Mouse (Mus musculus): ENCODE measurements at regions not wholly inside any gene's neighbourhood (a gene's known extent, or its start where the extent isn't known, plus 50 kb on each side); places are given as distances from the start of the nearest gene placed in this dataset.

GRCm38 (mm10) chr10:67715046-67715445, 166.3 kb upstream of the Ado start:
- TF ChIP-seq CEBPB (IDR thresholded peaks at IDR 0.05; ENCODE audit: low read depth), result no peak
- TF ChIP-seq CTCF (IDR thresholded peaks at IDR 0.05; ENCODE audit: control insufficient read depth, insufficient read depth, insufficient read length), result no peak

Measured in C2C12 (cell line).